Mouse (Mus musculus): Measurements from ENCODE around the gene Ccdc120. TPM values are rescaled to one million over a fixed set of nuclear protein-coding genes. Genes with fewer than 3 reads are reported as not detected.
"Not testable (repeated sequence)": the region's sequence is repeated elsewhere in the genome, so short reads cannot be mapped to it uniquely, and the experiment has no call there.

Gene Ccdc120
- polyA plus RNA-seq, 1 experiment from 2014 or later: 22.1 TPM

GRCm38 (mm10) chrX:7772766-7773165 lies 22.1 kb upstream of the Ccdc120 start:
- Histone ChIP-seq H3K4me2 (replicated peaks) (no peak overlapping the region), H3K27me3 (no peaks in the 10 kb centered on the region), H3K27ac (no peak overlapping the region), H3K4me3 (no peak overlapping the region), H3K9me3 (no peaks in the 10 kb centered on the region), H3K36me3 (peaks cover 57% of the 10 kb centered on the region), H3K9ac (no peak overlapping the region), H3K4me1 (no peaks in the 10 kb centered on the region)
- 48% methylated on average over 2 of the region's 2 CpGs for WGBS
- ATAC-seq (ENCODE audit: low FRiP score, low read depth): no peak

- Histone ChIP-seq H3K36me3 (peaks cover 71% of the 10 kb centered on the region), H3K9ac (no peak overlapping the region), H3K9me3 (no peaks in the 10 kb centered on the region), H3K4me1 (peaks cover 14% of the 10 kb centered on the region), H3K27me3 (no peaks in the 10 kb centered on the region), H3K27ac (no peak overlapping the region), H3K4me2 (replicated peaks) (no peak overlapping the region), H3K4me3 (no peak overlapping the region)
- no peak for ATAC-seq (ENCODE audit: low FRiP score, low read depth)
- 83% methylated on average over 7 of the region's 7 CpGs for WGBS
Measured at GRCm38 (mm10) chrX:7769302-7770017, 18.8 kb upstream of the Ccdc120 start.

GRCm38 (mm10) chrX:7765764-7766163 lies 15.1 kb upstream of the Ccdc120 start:
- peak; percentile 41; the same call in 1 of the 2 replicates for ATAC-seq (ENCODE audit: low FRiP score, low read depth)

GRCm38 (mm10) chrX:7765281-7765670 lies 14.6 kb upstream of the Ccdc120 start:
- H3K36me3 ChIP-seq: peaks cover 39% of the 10 kb centered on the region
- peak overlapping the region; percentile 25; the same call in 1 of the 2 replicates for H3K9ac ChIP-seq
- no peaks in the 10 kb centered on the region for H3K9me3 ChIP-seq
- no peaks in the 10 kb centered on the region for H3K27me3 ChIP-seq
- peak overlapping the region; percentile 71 for H3K4me2 ChIP-seq (replicated peaks)
- peaks cover 19% of the 10 kb centered on the region for H3K4me1 ChIP-seq
- no peak for ATAC-seq (ENCODE audit: low FRiP score, low read depth)
- WGBS: 37% methylated on average over 12 of the region's 13 CpGs
- no peak overlapping the region for H3K27ac ChIP-seq
- H3K4me3 ChIP-seq: peak overlapping the region; percentile 71

More at GRCm38 (mm10) chrX:7765764-7766163, 15.1 kb upstream of the Ccdc120 start:
- Histone ChIP-seq H3K4me1 (peaks cover 19% of the 10 kb centered on the region), H3K36me3 (peaks cover 44% of the 10 kb centered on the region), H3K9ac (peak overlapping the region; percentile 25; the same call in 1 of the 2 replicates), H3K4me2 (replicated peaks) (peak overlapping the region; percentile 71), H3K27me3 (no peaks in the 10 kb centered on the region), H3K27ac (no peak overlapping the region), H3K9me3 (no peaks in the 10 kb centered on the region), H3K4me3 (peak overlapping the region; percentile 71)
- 12% methylated on average over 11 of the region's 11 CpGs for WGBS

- H3K4me3 ChIP-seq: peak overlapping the region; percentile 71
- 25% methylated on average over 9 of the region's 9 CpGs for WGBS
- H3K4me1 ChIP-seq: peaks cover 19% of the 10 kb centered on the region
- no peak for ATAC-seq (ENCODE audit: low FRiP score, low read depth)
- peak overlapping the region; percentile 71 for H3K4me2 ChIP-seq (replicated peaks)
- H3K9ac ChIP-seq: no peak overlapping the region
- H3K9me3 ChIP-seq: no peaks in the 10 kb centered on the region
- H3K27ac ChIP-seq: no peak overlapping the region
- peaks cover 34% of the 10 kb centered on the region for H3K36me3 ChIP-seq
- H3K27me3 ChIP-seq: no peaks in the 10 kb centered on the region
Measured at GRCm38 (mm10) chrX:7764657-7765280, 14.1 kb upstream of the Ccdc120 start.

DNA sequence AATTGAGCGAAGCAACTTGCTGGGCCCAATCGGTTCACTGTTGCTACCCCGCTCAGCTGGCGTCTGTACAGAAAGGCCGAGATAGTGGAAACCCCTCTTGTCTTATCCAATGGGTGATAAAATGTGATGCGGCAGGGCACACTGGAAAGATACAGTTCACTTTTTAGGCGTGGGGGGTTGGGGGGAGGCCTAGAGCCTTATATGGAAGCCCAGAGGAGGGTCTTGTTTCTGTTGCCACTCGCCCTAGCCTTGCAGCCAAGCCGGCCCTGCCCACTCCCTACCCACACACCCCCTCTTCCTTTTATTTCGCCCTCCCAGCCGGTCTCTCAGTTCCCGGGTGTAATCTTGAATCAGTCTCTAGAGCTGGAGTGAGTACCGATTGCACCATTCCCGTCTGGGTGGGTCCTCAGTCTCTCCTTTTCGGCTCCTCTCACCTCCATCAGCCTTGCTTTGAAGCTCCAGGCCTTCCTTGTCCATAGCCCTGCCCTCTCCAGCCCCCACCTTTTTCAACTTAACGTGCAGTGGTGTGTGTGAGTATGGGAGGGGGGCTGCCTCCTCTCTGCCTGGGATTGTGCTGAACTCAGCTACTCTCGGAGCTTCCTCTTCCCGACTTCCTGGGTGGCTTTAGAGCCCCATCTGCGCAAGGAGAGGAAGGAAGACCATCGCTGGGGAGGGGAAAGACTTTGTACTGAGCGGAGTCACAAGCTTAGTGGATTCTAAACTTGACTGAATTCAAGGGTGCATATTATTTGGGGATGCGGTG lies 13.1 kb upstream of the Ccdc120 start:
- 15% methylated on average over 21 of the region's 22 CpGs for WGBS
- no peaks in the 10 kb centered on the region for H3K27me3 ChIP-seq
- peaks cover 19% of the 10 kb centered on the region for H3K4me1 ChIP-seq
- H3K9me3 ChIP-seq: no peaks in the 10 kb centered on the region
- H3K36me3 ChIP-seq: peaks cover 26% of the 10 kb centered on the region
- peak overlapping the region; percentile 71 for H3K4me2 ChIP-seq (replicated peaks)
- peak overlapping the region; percentile 71 for H3K4me3 ChIP-seq
- H3K27ac ChIP-seq: no peak overlapping the region
- ATAC-seq (ENCODE audit: low FRiP score, low read depth): no peak
- peak overlapping the region; percentile 78 for H3K9ac ChIP-seq

GRCm38 (mm10) chrX:7762921-7763197 lies 12.2 kb upstream of the Ccdc120 start:
- peak; percentile 12; the same call in 1 of the 2 replicates for ATAC-seq (ENCODE audit: low FRiP score, low read depth)
- H3K36me3 ChIP-seq: peaks cover 16% of the 10 kb centered on the region
- peaks cover 19% of the 10 kb centered on the region for H3K4me1 ChIP-seq
- peak overlapping the region; percentile 71 for H3K4me2 ChIP-seq (replicated peaks)
- WGBS: 15% methylated on average over 21 of the region's 21 CpGs
- H3K27me3 ChIP-seq: no peaks in the 10 kb centered on the region
- peak overlapping the region; percentile 78 for H3K9ac ChIP-seq
- no peak overlapping the region for H3K27ac ChIP-seq
- peak overlapping the region; percentile 71 for H3K4me3 ChIP-seq
- no peaks in the 10 kb centered on the region for H3K9me3 ChIP-seq

DNA sequence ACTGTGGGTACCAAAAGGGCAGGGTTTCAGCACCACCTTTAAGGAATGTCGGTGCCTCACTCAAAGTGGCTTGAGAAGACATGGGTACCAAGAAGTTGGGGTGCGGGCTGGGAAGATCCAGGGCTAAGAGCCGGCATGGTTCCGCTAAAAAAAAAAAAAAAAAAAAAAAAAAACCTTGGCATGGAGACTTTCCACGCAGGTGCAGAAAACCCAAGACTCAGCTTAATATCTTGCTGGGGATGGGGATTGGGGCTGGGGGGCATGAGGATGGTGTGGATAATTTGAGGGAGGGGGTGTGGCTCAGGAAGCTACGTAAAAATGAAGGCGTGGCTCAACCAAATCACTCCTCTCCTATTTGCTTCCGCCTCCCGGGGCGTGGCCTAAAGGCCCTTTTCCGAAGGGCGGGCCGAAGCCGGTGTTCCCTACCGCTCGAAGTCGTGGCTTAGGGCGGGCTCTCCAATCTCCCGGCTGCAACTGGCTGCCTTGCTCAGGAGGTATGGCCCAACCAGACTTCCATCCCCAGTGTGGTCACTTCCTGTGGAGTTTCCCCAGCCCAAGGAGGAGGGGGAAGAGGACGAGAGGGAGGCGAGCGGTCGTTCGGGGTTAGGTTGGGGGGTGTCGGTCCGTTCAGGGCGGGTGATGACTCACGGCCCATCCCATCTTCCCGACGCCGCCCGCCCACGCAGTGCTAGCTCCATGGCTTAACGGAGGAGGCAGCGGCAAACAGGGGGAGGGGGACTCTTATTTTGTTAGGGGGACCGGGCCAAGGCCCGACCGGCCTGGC lies 11.6 kb upstream of the Ccdc120 start, which contains the start of gene Tfe3:
Gene Tfe3, plus strand, starts transcription at position 424 of the 784 bp plus-strand sequence.
- Histone ChIP-seq H3K4me3 (peak within 1 kb of the TSS; percentile 71), H3K9ac (peak within 1 kb of the TSS; percentile 78), H3K36me3 (peaks cover 11% of the 10 kb centered on the region), H3K4me1 (peaks cover 19% of the 10 kb centered on the region), H3K27me3 (no peaks in the 10 kb centered on the region), H3K9me3 (no peaks in the 10 kb centered on the region), H3K4me2 (replicated peaks) (peak within 1 kb of the TSS; percentile 71), H3K27ac (no peak within 1 kb of the TSS)
- WGBS: 19% methylated on average over 38 of the region's 38 CpGs
- peak; percentile 96 for ATAC-seq (ENCODE audit: low FRiP score, low read depth)

GRCm38 (mm10) chrX:7753627-7754026 lies 2.9 kb upstream of the Ccdc120 start:
- not testable (repeated sequence) for H3K27me3 ChIP-seq; H3K4me3 ChIP-seq; ATAC-seq (ENCODE audit: low FRiP score, low read depth); H3K9me3 ChIP-seq; H3K4me2 ChIP-seq (replicated peaks); H3K27ac ChIP-seq; H3K4me1 ChIP-seq; H3K36me3 ChIP-seq; H3K9ac ChIP-seq
- WGBS: 16% methylated on average over 3 of the region's 3 CpGs

- no peaks in the 10 kb centered on the region for H3K27me3 ChIP-seq
- no peak overlapping the region for H3K4me3 ChIP-seq
- no peak overlapping the region for H3K4me2 ChIP-seq (replicated peaks)
- H3K9me3 ChIP-seq: no peaks in the 10 kb centered on the region
- H3K27ac ChIP-seq: no peak overlapping the region
- no peak for ATAC-seq (ENCODE audit: low FRiP score, low read depth)
- peaks cover 9% of the 10 kb centered on the region; the same call in 1 of the 2 replicates for H3K4me1 ChIP-seq
- peaks cover 2% of the 10 kb centered on the region; the same call in 1 of the 2 replicates for H3K36me3 ChIP-seq
- WGBS: 85% methylated on average over 8 of the region's 8 CpGs
- H3K9ac ChIP-seq: no peak overlapping the region
Measured at GRCm38 (mm10) chrX:7745429-7745828, 5.3 kb downstream of the Ccdc120 start.

DNA sequence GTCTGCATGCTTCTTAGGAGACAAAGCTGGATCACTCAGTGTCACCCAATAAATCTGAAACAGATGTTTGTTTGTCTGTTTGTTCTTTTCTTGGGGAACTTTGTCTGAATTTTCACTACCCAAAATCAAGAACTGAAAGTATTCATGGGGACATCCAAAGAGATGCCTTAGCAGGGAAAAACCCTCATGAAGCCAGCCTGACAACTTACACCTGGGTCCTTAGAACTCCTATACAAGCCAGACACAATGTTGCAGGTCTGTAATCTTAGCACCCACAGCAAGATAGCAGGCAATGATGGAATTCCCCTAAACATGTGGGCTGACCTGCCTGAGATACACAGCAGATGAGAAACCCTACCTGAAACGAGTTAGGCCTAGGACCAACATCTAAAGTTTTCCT lies 5.8 kb downstream of the Ccdc120 start:
- no peak overlapping the region for H3K27ac ChIP-seq
- H3K9ac ChIP-seq: no peak overlapping the region
- 37% methylated on average over 1 of the region's 1 CpGs for WGBS
- H3K4me3 ChIP-seq: no peak overlapping the region
- H3K4me2 ChIP-seq (replicated peaks): no peak overlapping the region
- H3K9me3 ChIP-seq: no peaks in the 10 kb centered on the region
- peaks cover 2% of the 10 kb centered on the region; the same call in 1 of the 2 replicates for H3K36me3 ChIP-seq
- peaks cover 7% of the 10 kb centered on the region; the same call in 1 of the 2 replicates for H3K4me1 ChIP-seq
- H3K27me3 ChIP-seq: no peaks in the 10 kb centered on the region
- ATAC-seq (ENCODE audit: low FRiP score, low read depth): no peak
